Mouse (Mus musculus) cerebellum, adult 18-20 months (tissue): ENCODE measurements at regions not wholly inside any gene's neighbourhood (a gene's known extent, or its start where the extent isn't known, plus 50 kb on each side); places are given as distances from the start of the nearest gene placed in this dataset.

ENCODE experiments used
- DNase-seq, 2 experiments: peaks; one replicate each; pipeline ENCODE4 v3.0.0; 2021

DNA sequence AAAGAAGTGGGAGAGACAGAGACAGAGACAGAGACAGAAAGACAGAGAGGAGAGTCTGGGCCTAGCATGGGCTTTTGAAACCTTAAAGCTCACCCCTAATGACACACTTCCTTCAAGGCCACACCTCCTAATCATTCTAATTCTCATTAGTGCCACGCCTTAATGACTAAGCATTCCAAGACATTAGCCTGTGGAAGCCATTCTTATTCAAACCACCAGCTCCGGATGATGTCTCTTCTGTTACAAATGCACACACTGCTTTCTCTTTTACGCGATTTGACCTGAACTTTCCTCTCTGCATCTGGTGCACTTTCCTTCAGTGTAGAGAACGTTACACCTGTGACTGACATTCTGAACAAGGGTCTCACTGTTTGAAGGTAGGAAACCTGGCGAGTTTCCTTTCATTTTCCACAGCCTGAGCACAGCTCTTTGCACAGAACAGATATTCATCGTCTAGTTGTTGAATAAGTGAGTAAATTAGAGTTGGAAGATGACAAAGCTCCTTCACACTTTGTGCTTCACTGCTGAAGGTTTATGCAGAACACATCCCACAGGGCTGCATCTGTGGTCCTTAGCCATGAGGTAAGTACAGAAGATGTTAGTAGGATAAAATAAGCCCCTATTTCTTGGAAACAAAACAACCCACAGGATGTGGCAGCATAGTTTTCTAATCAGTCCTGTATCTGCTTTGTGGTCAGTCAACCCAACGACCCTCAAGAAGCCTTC lies 116.8 kb downstream of the Faxc start:
- DNase-seq = no peak

DNA sequence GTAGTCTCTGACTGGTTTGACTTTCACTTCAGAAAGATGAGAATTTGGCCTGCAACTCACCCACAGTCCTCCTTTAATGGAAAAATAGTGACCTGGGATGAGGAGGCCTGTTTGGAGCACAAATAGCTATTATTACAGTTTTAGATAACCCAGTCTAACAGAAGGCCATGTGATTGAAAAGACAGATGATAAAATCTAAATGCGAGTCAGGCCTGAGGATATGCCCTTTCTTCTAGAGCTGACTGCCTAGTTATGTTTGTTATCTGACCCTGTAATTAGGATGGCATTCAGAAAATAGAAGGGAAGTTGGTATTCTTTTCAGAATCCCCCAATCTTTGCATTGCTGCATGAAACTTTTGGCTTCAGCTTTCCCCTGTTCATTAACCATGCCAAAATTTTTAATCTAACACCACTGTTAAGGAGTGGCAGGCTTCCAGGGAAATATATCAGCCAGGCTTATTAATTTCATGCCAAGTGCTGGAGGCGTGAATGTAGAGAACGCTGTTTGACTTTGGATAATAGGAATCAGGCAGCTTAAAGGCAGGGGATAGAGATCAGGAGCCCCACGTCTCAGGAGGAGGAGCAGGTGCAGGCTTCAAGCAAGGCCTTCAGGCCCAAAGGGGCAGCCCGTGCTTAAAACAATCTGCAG lies 135.8 kb downstream of the Faxc start:
- DNase-seq = no peak

DNA sequence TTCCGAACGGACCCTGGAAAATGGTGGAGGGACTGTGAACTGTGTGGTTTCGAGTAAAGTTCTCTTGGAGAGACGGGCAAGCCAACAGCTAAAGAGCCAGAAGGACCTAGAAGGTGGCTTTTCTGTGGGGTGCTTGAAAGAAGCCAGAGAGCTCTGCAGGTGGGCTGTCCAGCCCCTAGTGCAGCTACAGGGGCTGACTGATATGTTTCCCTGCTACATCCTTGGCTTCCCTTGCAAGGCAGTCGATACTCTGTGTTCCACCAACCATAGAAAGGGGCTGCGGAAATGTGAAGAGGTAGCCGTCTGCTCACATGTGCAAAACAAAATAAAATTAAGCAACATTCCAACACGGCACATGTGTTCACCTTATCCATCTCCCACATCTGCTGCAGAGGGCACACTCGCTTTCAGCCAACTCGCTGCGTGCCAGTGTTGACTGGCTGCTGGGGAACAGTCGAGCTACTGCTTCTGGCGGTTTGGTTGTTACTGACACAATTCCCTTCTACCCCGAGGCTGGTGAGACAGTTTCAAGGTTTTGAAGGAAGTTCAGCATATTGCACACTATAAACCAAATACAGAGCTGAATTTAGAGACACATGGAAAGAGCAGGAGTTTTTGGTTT lies 136.7 kb downstream of the Faxc start:
- DNase-seq = no peak

DNA sequence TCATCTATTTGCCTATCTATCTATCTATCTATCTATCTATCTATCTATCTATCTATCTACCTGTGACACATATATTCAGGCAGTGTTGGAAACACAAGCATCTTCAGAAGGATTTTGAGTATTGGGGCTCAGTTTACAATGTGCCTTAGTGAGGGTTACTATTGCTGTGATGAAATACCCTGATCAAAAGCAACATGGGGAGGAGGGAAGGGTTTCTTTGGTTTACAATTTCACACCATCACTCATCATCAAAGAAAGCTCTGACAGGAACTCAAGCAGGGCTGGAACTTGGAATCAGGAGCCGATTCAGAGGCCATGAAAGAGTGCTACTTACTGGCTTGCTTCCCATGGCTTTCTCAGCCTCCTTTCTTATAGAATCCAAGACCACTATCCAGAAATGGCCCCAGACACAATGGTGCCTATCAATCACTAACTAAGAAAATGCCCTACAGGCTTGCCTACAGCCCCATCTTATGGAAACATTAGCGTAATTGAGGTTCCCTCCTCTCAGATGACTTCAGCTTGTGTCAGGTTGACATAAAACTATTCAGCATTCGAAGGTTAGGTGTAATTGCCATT lies 157.2 kb downstream of the Faxc start:
- DNase-seq = no peak

DNA sequence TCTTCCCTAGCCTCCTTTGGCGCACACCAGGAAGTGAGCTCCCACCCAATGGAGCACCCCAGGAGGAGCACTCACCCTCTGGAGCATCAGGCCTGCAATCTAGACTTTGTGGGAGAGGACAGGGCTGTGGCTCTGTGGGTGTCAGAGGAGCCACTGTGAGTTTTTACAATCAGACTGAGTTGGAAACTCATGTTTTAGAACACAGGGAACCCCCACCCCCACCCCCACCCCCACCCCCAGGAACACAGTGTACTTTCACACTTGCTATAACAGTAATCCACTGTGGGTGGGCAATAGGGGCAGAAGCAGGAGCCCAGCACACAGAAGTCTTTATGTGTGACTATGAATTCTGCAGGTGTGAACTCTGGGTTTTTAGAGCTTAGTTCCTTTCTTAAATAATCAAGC lies 158.5 kb downstream of the Faxc start:
- no peak for DNase-seq

DNA sequence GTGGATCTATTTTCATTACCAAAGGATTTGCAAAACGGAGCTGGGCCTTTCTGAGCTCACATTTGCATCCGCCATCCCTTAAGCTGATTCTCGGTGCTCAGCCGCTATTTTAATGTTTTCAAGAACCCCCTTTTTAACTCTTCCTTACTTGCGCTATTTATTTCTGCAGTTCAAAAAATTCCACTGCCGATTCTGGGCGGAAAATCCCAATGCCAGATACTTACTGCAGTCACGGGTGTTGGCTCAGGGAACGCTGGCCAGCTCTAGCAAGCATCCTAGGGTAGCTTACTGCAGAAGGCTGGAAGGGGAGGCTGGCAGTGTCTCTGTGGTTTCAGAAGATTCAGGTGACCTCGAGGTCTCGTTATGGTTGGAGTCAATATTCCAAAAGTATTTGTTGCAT lies 159.4 kb downstream of the Faxc start:
- DNase-seq = no peak

DNA sequence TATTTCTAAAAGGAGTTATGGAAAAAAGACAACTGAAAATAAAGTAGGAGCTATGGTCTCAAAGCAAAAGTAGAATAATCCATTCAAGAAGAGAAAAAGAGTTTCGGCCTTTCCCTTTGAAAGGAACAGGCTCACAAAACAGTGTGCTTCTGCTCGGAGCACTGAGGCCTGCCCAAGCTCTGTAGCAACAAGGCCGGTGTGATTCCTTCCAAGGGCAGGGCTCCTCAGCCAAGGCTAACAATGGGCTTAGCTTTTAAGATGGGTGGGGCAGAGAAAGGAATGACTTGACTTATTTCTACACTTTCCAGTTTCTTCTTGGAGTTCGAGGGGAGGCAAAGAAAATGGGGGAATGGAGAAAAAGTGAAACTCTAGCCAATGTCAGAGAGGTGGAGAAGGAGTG lies 161.4 kb downstream of the Faxc start:
- DNase-seq = no peak

DNA sequence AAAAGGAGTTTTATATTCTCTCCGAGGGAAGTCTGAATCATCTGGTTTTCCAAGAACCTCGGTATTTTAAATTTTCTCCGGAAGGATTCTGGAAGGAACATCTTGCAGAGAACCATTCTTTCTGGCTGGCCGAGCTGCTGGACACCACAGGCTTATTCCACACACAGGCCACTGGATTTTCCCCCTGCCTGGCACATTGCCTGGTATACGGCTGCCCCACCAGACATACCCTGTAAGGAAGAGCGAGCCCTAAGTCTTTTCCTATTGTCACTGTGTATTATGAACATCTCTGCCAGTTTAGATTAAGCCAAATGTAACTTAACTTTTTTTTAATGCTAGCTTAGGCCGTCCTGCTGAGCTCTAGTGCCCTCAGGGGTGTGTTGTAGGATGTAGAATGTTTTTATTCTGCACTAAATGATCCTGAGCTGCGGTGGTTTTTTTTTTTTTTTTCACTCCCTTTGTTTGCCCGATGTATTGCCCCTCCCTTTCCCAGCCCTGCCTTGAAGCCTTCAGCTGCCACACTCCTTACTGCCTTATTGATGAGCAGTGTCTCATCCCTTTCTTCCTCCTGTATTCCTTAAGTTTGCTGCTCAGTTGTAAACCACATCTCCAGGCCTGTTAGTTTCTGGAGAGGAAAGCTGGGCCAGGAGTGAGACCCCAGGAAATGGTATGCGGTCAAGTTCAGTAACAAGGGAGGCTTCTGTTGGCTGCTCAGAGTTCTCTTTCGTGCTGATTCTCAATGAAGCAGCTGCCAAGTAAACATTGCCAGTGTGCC lies 164.3 kb downstream of the Faxc start:
- DNase-seq = no peak

DNA sequence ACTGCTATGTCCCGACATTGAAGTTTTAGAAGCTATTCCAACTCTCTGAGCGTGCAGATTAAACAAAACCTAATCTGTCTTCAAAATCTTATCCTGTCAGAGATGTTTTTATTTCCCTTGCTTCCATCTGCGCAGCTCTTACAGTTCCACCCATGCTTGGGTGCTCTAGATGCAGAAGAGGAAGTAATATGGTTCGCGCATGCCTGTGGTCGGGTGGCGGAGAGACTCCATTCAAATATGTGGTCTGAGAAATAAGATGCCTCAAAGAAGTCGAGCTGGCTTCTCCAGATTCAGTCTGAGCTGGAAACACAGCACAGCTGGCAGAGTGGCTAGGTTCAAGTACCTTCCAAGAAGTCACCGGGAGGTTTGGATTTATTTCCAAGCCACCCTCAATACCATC lies 167.5 kb downstream of the Faxc start:
- no peak for DNase-seq

DNA sequence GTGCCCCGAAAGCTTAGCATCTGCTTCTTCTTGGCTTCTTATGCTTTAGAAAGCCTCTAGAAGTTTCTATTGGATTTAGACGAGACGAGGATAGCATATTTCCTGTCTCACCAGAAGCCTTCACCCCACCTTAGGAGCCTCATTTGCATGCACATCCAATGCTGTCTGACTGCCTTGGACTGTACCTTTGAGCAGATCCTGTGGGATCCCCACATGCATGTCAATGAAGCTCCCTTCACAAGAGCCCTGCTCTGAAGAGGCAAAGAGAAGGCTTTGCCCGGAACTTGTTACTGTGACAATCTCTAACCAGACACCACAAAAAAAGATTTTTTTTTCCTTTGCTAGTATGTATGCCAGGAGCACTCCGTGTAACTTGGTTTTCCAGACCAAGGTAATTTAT lies 171.3 kb downstream of the Faxc start:
- no peak for DNase-seq

DNA sequence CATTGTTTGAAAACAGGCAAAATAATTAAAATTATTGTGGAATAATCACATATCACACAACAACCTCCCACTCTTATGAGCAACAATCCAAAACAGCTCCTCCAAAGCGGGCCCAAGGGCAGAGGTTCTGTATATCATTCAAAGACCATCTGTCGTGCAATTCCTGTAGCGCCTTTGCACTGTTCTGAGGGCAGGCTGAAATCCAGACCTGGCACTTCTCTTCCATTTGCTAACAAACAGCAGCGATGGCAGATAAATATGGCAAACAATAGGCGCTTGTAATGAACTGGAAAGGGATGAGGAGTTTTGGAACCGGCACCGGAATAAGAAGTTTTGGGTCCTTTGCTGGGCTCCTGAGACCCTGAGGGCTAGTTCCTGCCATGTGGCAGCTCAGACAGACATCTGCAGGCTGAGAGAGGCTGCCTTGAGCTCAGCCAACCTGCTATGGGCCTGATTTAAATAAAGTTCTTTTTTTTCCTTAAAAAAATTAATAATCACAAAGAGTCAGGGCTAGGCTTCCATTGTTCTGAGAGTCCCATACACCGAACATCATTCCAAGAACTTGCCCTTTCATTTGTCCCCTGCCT lies 172.0 kb downstream of the Faxc start:
- DNase-seq = no peak

DNA sequence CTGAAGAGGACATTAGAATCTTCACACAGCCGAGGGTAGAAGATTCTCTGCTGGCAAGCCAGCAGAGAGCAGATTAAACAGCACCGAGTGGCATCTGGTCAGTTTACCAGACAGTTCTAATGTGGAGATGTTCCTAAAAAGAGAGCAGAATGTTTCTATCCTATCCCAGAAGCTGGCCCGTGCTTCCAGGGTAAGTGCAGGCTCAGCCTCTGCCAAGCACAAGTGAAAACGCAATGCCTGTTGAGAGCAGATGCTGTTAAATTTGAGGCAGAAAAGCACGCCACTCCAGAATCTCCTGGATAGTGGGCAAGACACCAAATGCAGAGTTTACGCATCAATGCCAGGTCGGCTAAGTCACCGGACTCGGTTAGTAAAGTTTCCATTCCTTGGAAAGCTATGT lies 175.8 kb downstream of the Faxc start:
- DNase-seq = no peak

DNA sequence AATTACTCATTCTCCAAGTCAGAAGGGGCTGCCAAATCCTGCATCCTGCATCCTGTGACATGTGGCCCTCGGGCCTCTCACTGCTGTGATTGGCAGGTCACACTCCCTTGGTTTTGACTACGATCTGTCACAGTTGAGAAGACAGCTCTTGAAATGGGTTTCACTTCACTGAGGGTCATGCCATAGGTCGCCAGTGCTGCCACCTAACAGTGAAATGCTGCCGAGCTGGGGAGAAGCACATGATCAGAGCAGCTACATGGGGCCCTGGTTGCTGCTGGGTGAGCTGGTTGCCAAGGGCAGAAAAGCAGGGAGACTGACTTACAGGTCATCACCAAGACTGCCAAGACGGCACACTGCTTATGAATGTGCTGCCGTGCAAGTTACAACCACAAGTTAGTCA lies 178.3 kb downstream of the Faxc start:
- no peak for DNase-seq

DNA sequence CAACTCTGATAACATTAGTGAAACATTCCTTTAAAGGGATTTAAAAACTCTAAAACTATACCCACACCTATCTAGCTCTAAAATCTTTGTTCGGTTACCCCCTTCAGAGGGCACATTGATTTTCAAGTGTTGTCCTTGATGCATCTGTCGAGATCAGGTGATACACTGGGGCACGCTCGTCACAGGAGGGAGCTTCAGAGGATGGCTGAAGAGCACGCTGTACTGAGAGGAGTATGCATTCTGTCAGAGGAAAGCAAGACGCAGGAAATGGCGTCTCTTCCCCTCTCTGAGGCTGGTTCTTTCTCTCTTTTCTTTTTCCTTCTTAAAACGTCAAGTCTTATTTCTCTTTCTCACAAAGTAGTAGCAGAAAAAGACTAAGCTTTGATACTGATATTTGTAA lies 179.3 kb downstream of the Faxc start:
- no peak for DNase-seq

DNA sequence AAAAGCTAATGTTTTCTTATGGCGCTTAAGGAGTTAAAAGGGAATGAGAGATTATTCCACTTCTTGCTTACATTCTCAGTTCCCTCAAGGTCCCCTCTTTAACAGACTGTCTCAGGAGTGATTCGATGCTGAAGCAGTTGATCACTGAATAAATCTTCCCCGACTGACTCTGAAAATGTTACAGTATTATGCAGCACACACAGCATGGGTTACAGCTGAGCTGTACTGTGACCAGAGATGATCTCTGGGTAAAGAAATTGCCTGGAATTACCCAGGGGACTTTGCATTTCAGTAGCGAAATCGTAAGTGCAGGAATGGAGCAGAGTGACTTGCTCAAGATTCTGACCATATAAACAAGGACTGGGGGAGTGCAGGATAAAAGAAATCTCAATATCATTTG lies 181.1 kb downstream of the Faxc start:
- DNase-seq = no peak

DNA sequence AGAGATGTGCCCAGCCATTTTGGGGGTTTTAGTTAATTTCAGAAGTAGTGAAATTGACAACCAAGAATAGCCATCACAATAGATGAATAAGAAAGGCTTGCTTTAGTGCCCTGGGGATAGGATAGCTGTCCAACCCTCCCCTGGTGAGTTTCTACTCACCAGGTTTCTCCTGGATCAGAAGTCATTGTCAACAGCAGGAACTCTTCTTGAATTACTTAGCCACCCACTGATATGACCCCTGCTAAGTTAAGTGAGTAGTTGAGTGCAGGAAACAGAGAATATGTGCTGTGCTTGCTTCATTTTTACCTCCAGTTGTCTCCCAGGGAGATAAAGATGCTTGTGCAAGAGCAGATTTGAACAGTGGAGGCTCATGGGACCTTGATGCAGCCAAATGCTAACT lies 183.3 kb downstream of the Faxc start:
- DNase-seq = no peak

DNA sequence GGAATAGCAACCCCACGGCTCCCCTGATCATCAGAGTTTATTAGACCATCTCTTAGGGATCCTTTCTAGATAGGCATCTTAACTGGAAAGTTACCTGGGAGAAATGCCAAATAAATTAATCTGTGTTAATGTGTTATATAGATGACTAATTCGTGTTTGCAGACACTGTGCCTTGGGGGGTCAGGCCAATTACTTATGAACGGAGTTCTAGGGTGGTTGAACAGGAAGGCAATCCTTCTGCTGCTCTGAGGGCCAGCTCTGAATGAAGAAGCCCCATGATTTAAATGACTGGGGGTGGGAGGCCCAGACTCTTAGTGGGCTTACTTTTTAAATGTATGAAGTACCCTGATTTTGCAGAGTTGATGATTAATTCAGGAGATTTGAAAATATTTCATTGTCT lies 188.7 kb downstream of the Faxc start:
- DNase-seq = no peak

DNA sequence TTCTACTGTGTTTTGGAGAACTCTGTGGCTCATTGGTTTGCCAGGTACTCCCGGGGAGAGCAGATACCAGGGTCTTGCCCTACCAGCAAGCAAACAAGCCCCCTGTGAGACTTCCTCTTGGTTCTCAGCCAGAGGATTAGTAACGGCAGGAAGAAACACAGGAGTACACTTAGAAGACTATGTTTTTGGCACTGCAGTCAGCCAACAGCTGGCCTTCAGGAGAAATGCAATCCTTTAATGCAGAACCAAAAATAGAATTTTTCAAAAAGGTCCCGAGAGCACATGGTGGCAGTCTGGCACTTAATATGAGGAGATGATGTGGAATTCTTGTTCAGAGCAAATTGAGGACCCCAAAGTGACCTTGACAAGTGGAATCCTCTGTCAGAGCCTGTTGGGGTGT lies 189.8 kb downstream of the Faxc start:
- no peak for DNase-seq

DNA sequence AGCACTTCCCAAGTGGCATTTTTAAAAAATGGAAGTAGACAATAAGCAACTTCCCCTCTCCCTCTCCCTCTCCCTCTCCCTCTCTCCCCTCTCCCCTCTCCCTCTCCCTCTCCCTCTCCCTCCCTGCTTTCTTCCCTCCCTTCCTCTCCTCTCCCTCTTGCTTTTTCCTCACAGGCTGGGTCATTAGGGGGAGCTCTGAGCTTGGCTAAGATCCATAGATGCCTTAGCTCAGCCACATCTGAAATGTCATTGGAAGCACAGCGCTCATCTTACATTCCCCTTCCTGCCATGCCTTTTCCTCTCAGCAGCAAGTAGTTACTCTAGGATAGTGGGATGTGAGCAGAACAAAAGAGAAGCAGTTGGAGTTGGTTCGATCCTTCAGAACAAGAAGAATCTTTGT lies 190.3 kb downstream of the Faxc start:
- DNase-seq = no peak

DNA sequence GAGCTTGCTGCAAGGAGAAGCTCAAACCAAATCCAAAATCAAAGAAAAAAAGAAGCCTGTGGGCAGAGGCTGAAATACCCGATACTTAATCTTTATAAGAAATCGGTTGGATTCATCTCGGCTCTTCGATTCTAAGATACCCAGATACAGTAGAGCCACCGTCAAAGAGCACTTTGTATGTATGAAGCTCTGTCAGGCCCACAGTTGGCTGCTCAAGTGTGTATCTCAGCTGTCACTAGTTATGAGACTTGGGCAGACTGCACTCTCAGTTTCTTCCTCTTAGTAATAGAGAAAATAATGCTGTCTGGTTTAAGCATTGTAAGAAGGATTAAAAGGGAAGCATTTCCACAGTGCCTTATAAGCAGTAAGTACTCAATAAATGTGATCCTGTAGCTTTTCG lies 193.7 kb downstream of the Faxc start:
- no peak for DNase-seq

DNA sequence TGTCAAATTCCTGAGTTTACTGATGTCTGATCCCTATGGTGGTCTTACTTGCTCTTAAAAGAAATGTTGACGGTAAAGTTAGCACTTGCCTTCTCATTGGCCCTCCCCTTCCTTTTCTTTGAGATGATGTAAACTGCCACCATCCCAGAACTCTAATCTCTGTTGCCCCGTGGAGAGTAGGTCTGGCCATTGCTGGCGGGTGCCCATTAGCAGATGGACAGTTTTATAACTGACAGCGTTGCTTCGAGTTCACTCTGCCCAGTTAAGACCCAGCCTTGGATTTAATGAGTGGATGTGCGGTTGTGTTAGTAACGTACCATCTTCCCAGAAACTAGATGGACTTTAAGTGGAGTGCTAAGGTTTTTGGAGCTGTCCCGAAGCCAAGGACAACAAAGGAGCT lies 199.4 kb downstream of the Faxc start:
- no peak for DNase-seq

DNA sequence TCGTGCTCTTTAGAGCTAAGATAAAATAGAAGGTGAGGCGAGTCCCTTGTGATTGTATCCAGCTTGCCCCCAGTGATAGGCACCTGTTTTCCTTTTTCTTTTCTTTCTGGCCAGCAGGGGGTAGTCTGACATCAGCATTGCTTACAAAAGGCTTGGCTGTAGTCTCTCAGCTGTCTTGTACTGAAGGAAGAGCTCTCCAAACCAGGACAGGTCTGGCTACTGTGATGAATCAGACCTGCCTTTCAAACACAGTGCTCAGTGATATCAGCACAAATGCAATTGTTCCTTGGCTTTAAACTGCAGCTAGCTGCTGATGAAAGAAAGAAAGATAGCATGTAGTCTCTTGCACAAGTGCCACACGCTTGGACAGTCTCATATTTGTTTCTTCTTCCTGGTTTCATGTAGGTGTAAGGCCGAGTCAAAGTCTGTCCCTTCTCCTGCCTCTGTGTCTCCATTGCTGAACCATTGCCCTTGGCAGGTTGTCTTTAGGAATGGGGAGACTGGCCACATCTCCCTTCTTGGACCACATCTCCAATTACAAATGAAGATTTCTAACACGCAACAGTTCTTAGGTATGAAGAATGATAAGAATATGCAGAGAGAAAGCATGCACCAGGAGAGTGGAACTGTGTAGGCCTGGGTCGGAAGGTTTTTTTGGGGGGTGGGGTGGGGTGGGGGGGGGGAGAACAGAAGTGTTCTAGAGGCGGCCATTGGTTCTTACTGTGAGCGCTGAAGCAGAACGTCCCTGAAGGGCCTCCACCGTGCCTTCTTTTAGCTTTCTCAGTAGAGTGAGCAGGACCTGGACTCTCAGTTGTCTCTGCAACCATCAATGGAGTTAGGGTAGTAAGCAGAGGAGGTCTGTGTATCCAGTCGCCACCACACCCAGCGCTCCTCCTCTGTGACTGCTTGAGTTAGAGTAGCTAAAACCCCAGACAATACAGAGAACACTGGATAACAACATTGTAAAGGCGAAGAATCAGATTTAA lies 200.9 kb downstream of the Faxc start:
- peak; percentile 5 to 16 for DNase-seq
